Mouse (Mus musculus) bone marrow macrophage, adult 2 months (primary cell): ENCODE measurements around the gene Klk1b27.
"Not testable (repeated sequence)": the region's sequence is repeated elsewhere in the genome, so short reads cannot be mapped to it uniquely, and the experiment has no call there.

Experiments used
- CTCF ChIP-seq: IDR thresholded peaks from 2 replicates; pipeline ENCODE4 v1.5.1; 2012; ENCODE audit warnings: low read depth, mild to moderate bottlenecking, low read length, moderate library complexity
- POLR2A ChIP-seq: IDR thresholded peaks from 2 replicates; pipeline ENCODE4 v1.6.1; 2012; ENCODE audit warnings: mild to moderate bottlenecking, low read depth, low read length, borderline replicate concordance

- not testable (repeated sequence) for TF ChIP-seq POLR2A, CTCF
Observed at GRCm38 (mm10) chr7:44011868-44012267, 40.2 kb upstream of the Klk1b27 start, which contains the start of gene Klk1b26.
